Mouse (Mus musculus): ENCODE data around the gene Dnm1l. TPM values are rescaled to one million over a fixed set of nuclear protein-coding genes. Genes with fewer than 3 reads are reported as not detected.

Gene Dnm1l
- total RNA-seq, 1 experiment: 105 TPM

DNA sequence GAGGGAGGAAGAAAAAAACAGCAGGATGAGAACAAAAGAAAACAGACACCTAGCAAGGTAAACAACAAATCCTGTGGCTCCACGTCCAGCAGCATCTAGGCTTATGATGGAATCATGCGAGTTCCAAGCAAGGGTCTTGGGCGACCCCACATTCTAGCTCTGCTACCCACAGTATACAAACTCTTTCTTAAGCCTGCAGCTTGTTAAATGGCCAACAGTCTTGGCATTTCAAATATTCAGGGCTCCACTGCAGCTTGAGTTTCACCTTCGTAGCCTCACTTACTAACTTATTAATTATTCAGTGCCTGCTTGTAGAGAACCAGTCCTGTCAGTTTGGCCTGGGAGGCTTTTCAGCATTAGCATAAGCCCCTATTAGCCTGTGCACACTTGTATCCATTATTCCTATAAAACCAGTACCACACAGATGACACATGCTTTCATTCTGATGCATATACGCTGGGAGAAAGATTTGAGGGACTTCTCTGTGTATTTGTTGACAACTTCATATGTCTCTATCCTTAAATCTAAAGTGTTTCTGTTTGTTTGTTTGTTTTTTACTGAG is 32.9 kb downstream of the Dnm1l start:
- H3K9me3 ChIP-seq (ENCODE audit: control insufficient read depth, insufficient read depth, low read depth, low read length): no peaks in the 10 kb centered on the region
- DNase-seq (ENCODE audit: low read depth, low spot score): no peak
- H3K36me3 ChIP-seq (ENCODE audit: control insufficient read depth, insufficient read depth, low read length, poor library complexity, severe bottlenecking): peaks cover 13% of the 10 kb centered on the region
- TF ChIP-seq CHD2 (IDR thresholded peaks at IDR 0.05; ENCODE audit: low read depth, low read length): no peak
- no peak for TF ChIP-seq ZC3H11A (IDR thresholded peaks at IDR 0.05; ENCODE audit: borderline replicate concordance, low read depth, low read length)
- no peak for TF ChIP-seq MAFK (IDR thresholded peaks at IDR 0.05; ENCODE audit: insufficient read depth, low read depth, low read length)
- no peak overlapping the region for H3K27ac ChIP-seq (ENCODE audit: insufficient read depth, low read depth, low read length, poor library complexity, severe bottlenecking)
- no peaks in the 10 kb centered on the region; a peak in 1 of 4 replicates for H3K4me1 ChIP-seq (ENCODE audit: control insufficient read depth in 2 of 2, insufficient read depth in 2 of 2, low read length in 2 of 2, poor library complexity in 1 of 2)
- in situ Hi-C loops (cut with MboI; ENCODE audit: low sequenced_read_pairs in 2 of 2, unreplicated experiment in 2 of 2): no loop called here
- no peak overlapping the region for H3K4me3 ChIP-seq (ENCODE audit: insufficient read depth in 1 of 2, low read depth in 1 of 2, low read length in 2 of 2, poor library complexity in 1 of 2, severe bottlenecking in 1 of 2)
- no peak overlapping the region for H3K9ac ChIP-seq (ENCODE audit: insufficient read depth, low read depth, low read length, poor library complexity, severe bottlenecking)

DNA sequence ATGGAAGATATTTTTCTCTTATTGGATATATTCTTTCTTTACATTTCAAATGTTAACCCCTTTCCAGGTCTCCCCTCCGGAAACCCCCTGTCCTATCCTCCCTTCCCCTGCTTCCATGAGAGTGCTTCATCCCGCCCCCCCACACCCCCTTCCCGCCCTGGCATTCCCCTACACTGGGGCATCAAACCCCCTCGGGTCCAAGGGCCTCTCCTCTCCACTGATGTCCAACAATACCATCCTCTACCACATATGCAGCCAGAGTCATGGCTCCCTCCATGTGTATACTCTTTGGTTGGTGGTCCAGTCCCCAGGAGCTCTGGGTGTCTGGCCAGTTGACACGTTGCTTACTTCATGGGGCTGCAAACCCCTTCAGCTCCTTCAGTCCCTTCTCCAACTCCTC is 47.4 kb downstream of the Dnm1l start:
- Histone ChIP-seq H3K4me1 (ENCODE audit: control insufficient read depth in 2 of 2, insufficient read depth in 2 of 2, low read length in 2 of 2, poor library complexity in 1 of 2) (no peaks in the 10 kb centered on the region), H3K9me3 (ENCODE audit: control insufficient read depth, insufficient read depth, low read depth, low read length) (no peaks in the 10 kb centered on the region), H3K27ac (ENCODE audit: insufficient read depth, low read depth, low read length, poor library complexity, severe bottlenecking) (no peak overlapping the region), H3K4me3 (ENCODE audit: insufficient read depth in 1 of 2, low read depth in 1 of 2, low read length in 2 of 2, poor library complexity in 1 of 2, severe bottlenecking in 1 of 2) (no peak overlapping the region), H3K36me3 (ENCODE audit: control insufficient read depth, insufficient read depth, low read length, poor library complexity, severe bottlenecking) (peaks cover 14% of the 10 kb centered on the region), H3K9ac (ENCODE audit: insufficient read depth, low read depth, low read length, poor library complexity, severe bottlenecking) (no peak overlapping the region)
- in situ Hi-C loops (cut with MboI; ENCODE audit: low sequenced_read_pairs in 2 of 2, unreplicated experiment in 2 of 2): no loop called here
- TF ChIP-seq CHD2 (IDR thresholded peaks at IDR 0.05; ENCODE audit: low read depth, low read length) (no peak), MAFK (IDR thresholded peaks at IDR 0.05; ENCODE audit: insufficient read depth, low read depth, low read length) (no peak), ZC3H11A (IDR thresholded peaks at IDR 0.05; ENCODE audit: borderline replicate concordance, low read depth, low read length) (no peak), ZNF384 (IDR thresholded peaks at IDR 0.05; ENCODE audit: low read depth, low read length) (no peak), HCFC1 (IDR thresholded peaks at IDR 0.05; ENCODE audit: borderline replicate concordance, insufficient read depth, low read length) (no peak)
- no peak for DNase-seq (ENCODE audit: low read depth, low spot score)

DNA sequence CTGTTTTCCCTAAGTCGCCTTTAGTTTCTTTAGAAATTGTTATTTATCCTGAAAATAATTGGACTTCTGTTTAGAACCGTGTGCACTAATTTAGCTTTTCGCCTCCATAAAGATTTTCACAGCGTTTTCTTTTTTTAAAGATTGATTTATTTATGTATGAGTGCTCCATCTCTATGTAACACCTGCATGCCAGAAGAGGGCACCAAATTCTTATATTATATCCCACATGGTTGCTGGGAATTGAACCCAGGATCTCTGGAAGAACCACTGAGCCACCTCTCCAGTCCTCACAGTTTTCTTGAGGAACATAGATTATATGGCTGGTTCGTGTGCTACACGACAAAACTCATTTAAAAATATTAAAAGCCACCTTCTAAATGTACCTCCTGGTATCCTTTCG is 54.9 kb downstream of the Dnm1l start:
- DNase-seq (ENCODE audit: low read depth, low spot score): peak; percentile 37
- Histone ChIP-seq H3K27ac (ENCODE audit: insufficient read depth, low read depth, low read length, poor library complexity, severe bottlenecking) (peak overlapping the region; percentile 83; the same call in 1 of the 2 replicates), H3K36me3 (ENCODE audit: control insufficient read depth, insufficient read depth, low read length, poor library complexity, severe bottlenecking) (peaks cover 9% of the 10 kb centered on the region; the same call in 1 of the 2 replicates), H3K4me3 (ENCODE audit: insufficient read depth in 1 of 2, low read depth in 1 of 2, low read length in 2 of 2, poor library complexity in 1 of 2, severe bottlenecking in 1 of 2) (peak overlapping the region; percentile 80 to 83), H3K9me3 (ENCODE audit: control insufficient read depth, insufficient read depth, low read depth, low read length) (no peaks in the 10 kb centered on the region), H3K4me1 (ENCODE audit: control insufficient read depth in 2 of 2, insufficient read depth in 2 of 2, low read length in 2 of 2, poor library complexity in 1 of 2) (peaks cover 2% of the 10 kb centered on the region in 2 experiments; a peak in 2 of 4 replicates), H3K9ac (ENCODE audit: insufficient read depth, low read depth, low read length, poor library complexity, severe bottlenecking) (peak overlapping the region; percentile 99; the same call in 1 of the 2 replicates)
- TF ChIP-seq ZNF384 (IDR thresholded peaks at IDR 0.05; ENCODE audit: low read depth, low read length) (no peak), HCFC1 (IDR thresholded peaks at IDR 0.05; ENCODE audit: borderline replicate concordance, insufficient read depth, low read length) (no peak), CHD2 (IDR thresholded peaks at IDR 0.05; ENCODE audit: low read depth, low read length) (no peak), MAFK (IDR thresholded peaks at IDR 0.05; ENCODE audit: insufficient read depth, low read depth, low read length) (no peak), ZC3H11A (IDR thresholded peaks at IDR 0.05; ENCODE audit: borderline replicate concordance, low read depth, low read length) (no peak)
- in situ Hi-C loops (cut with MboI; ENCODE audit: low sequenced_read_pairs in 2 of 2, unreplicated experiment in 2 of 2): no loop called here

- TF ChIP-seq HCFC1 (IDR thresholded peaks at IDR 0.05; ENCODE audit: borderline replicate concordance, insufficient read depth, low read length) (no peak), MAFK (IDR thresholded peaks at IDR 0.05; ENCODE audit: insufficient read depth, low read depth, low read length) (no peak), CHD2 (IDR thresholded peaks at IDR 0.05; ENCODE audit: low read depth, low read length) (no peak), ZC3H11A (IDR thresholded peaks at IDR 0.05; ENCODE audit: borderline replicate concordance, low read depth, low read length) (no peak), ZNF384 (IDR thresholded peaks at IDR 0.05; ENCODE audit: low read depth, low read length) (no peak)
- peak; percentile 63 for DNase-seq (ENCODE audit: low read depth, low spot score)
- peak overlapping the region; percentile 80 to 83 for H3K4me3 ChIP-seq (ENCODE audit: insufficient read depth in 1 of 2, low read depth in 1 of 2, low read length in 2 of 2, poor library complexity in 1 of 2, severe bottlenecking in 1 of 2)
- in situ Hi-C loops (cut with MboI; ENCODE audit: low sequenced_read_pairs in 2 of 2, unreplicated experiment in 2 of 2): no loop called here
- H3K36me3 ChIP-seq (ENCODE audit: control insufficient read depth, insufficient read depth, low read length, poor library complexity, severe bottlenecking): peaks cover 9% of the 10 kb centered on the region; the same call in 1 of the 2 replicates
- no peaks in the 10 kb centered on the region for H3K9me3 ChIP-seq (ENCODE audit: control insufficient read depth, insufficient read depth, low read depth, low read length)
- peak overlapping the region; percentile 99 for H3K9ac ChIP-seq (ENCODE audit: insufficient read depth, low read depth, low read length, poor library complexity, severe bottlenecking)
- peak overlapping the region; percentile 83 for H3K27ac ChIP-seq (ENCODE audit: insufficient read depth, low read depth, low read length, poor library complexity, severe bottlenecking)
- peaks cover 2% of the 10 kb centered on the region in 2 experiments; a peak in 2 of 4 replicates for H3K4me1 ChIP-seq (ENCODE audit: control insufficient read depth in 2 of 2, insufficient read depth in 2 of 2, low read length in 2 of 2, poor library complexity in 1 of 2)
Observed at GRCm38 (mm10) chr16:16303138-16303827, 55.5 kb downstream of the Dnm1l start.
